7 mouse cellular contexts compared by ENCODE assay signal in genomic region chr10:31173169-31173686, GRCm38 (mm10).
DNase-seq lines count a peak whose midpoint lies in the region; ATAC-seq and TF ChIP-seq lines count a peak whose summit lies in the region.

No protein-coding gene starts in this region.

- no peaks in the 10 kb centered on the region for H3K9me3 ChIP-seq in neural tube, embryonic 12.5 days

- ATAC-seq in neural tube, embryonic 12.5 days (ENCODE audit: low FRiP score, low read depth), result peak; percentile 53; the same call in 1 of the 2 replicates

- no peaks in the 10 kb centered on the region for H3K36me3 ChIP-seq in neural tube, embryonic 12.5 days

- intact Hi-C loops in left cerebral cortex, postnatal 14 days (cut with DNase I), result no loop called here

- TF ChIP-seq CTCF in cerebellum, adult 2 months (IDR thresholded peaks at IDR 0.05; ENCODE audit: borderline replicate concordance, insufficient read depth, low read depth, low read length), result no peak

- no peaks in the 10 kb centered on the region for H3K27me3 ChIP-seq in cerebellum, adult 2 months (ENCODE audit: control insufficient read depth, insufficient read depth, low read length)
- H3K27me3 ChIP-seq in neural tube, embryonic 12.5 days (replicated peaks), result no peaks in the 10 kb centered on the region

- H3K27ac ChIP-seq in cerebellum, adult 2 months (ENCODE audit: insufficient read depth, low read length), result no peak overlapping the region
- H3K27ac ChIP-seq in neural tube, embryonic 12.5 days, result no peak overlapping the region

- no peak overlapping the region for H3K9ac ChIP-seq in neural tube, embryonic 12.5 days

- no peak overlapping the region for H3K4me3 ChIP-seq in cerebellum, adult 2 months (replicated peaks; ENCODE audit: insufficient read depth, low read depth, low read length)
- no peak overlapping the region for H3K4me3 ChIP-seq in neural tube, embryonic 12.5 days

- WGBS in cerebellum, adult 2 months, result 10% methylated on average over 15 of the region's 15 CpGs
- 56% methylated on average over 15 of the region's 15 CpGs for WGBS in neural tube, embryonic 12.5 days

- H3K4me2 ChIP-seq in neural tube, embryonic 12.5 days (replicated peaks), result no peak overlapping the region

- DNase-seq in cerebellum, adult 2 months, result peak; percentile 23 to 24
- peak; percentile 82 for DNase-seq in fibroblast of lung, adult 2 months (ENCODE audit: low read depth)
- DNase-seq in heart, adult 8-10 months (ENCODE audit: low spot score), result peak; percentile 53
- peak; percentile 33 for DNase-seq in kidney, adult 18-20 months
- DNase-seq in left cerebral cortex, postnatal 14 days (ENCODE audit: low spot score in 2 of 2), result peak; percentile 68 to 73
- DNase-seq in thymus, postnatal 4 days, result no peak

- H3K4me1 ChIP-seq in cerebellum, adult 2 months (ENCODE audit: control insufficient read depth, insufficient read depth, low read length), result no peaks in the 10 kb centered on the region; the same call in 1 of the 2 replicates
- H3K4me1 ChIP-seq in neural tube, embryonic 12.5 days, result no peaks in the 10 kb centered on the region

- TF ChIP-seq POLR2A in cerebellum, adult 2 months (IDR thresholded peaks at IDR 0.05; ENCODE audit: borderline replicate concordance, insufficient read depth, low read length), result no peak
